Mouse (Mus musculus) urinary bladder, adult 18-20 months (tissue): ENCODE measurements around the gene Bhlhe41.
A peak's percentile ranks its signal among the peaks of the same experiment; 100 is the strongest.

Experiments used
- DNase-seq, 2 experiments: peaks; one replicate each; pipeline ENCODE4 v3.0.0; 2022; ENCODE audit warnings: low spot score in 2 of 2, mixed read lengths in 2 of 2

The Bhlhe41 gene

GRCm38 (mm10) chr6:145865289-145865885 is at the start of gene Bhlhe41:
Gene Bhlhe41, minus strand, starts transcription at chr6:145865558.
- peak; percentile 71 to 79 for DNase-seq

GRCm38 (mm10) chr6:145912232-145912631 is 46.9 kb upstream of the Bhlhe41 start:
- no peak for DNase-seq

GRCm38 (mm10) chr6:145910469-145911426 is 45.4 kb upstream of the Bhlhe41 start:
- no peak for DNase-seq

GRCm38 (mm10) chr6:145909943-145910342 is 44.6 kb upstream of the Bhlhe41 start:
- no peak for DNase-seq

- DNase-seq: no peak
Measured at GRCm38 (mm10) chr6:145906096-145906890, 40.9 kb upstream of the Bhlhe41 start.

- no peak for DNase-seq
Measured at GRCm38 (mm10) chr6:145904616-145905015, 39.3 kb upstream of the Bhlhe41 start.

- DNase-seq: no peak
Measured at GRCm38 (mm10) chr6:145904169-145904568, 38.8 kb upstream of the Bhlhe41 start.

GRCm38 (mm10) chr6:145894669-145895342 is 29.4 kb upstream of the Bhlhe41 start:
- DNase-seq: no peak

GRCm38 (mm10) chr6:145893366-145894021 is 28.1 kb upstream of the Bhlhe41 start:
- DNase-seq: no peak

- DNase-seq: no peak
Measured at GRCm38 (mm10) chr6:145892381-145893265, 27.3 kb upstream of the Bhlhe41 start.

GRCm38 (mm10) chr6:145891951-145892350 is 26.6 kb upstream of the Bhlhe41 start:
- no peak for DNase-seq

- DNase-seq: no peak
Measured at GRCm38 (mm10) chr6:145887719-145888118, 22.4 kb upstream of the Bhlhe41 start.

- no peak for DNase-seq
Measured at GRCm38 (mm10) chr6:145886277-145886676, 20.9 kb upstream of the Bhlhe41 start.

GRCm38 (mm10) chr6:145885069-145885468 is 19.7 kb upstream of the Bhlhe41 start:
- no peak for DNase-seq

- DNase-seq: no peak
Measured at GRCm38 (mm10) chr6:145883668-145884067, 18.3 kb upstream of the Bhlhe41 start.

GRCm38 (mm10) chr6:145883010-145883409 is 17.7 kb upstream of the Bhlhe41 start:
- no peak for DNase-seq

GRCm38 (mm10) chr6:145880609-145881008 is 15.3 kb upstream of the Bhlhe41 start:
- DNase-seq: no peak

- no peak for DNase-seq
Measured at GRCm38 (mm10) chr6:145876986-145877735, 11.8 kb upstream of the Bhlhe41 start.

- no peak for DNase-seq
Measured at GRCm38 (mm10) chr6:145873354-145873753, 8.0 kb upstream of the Bhlhe41 start.
